Mouse (Mus musculus) brain, embryonic 14.5 days (tissue): ENCODE results near the gene Sptlc3. TPM values are rescaled to one million over a fixed set of nuclear protein-coding genes. Genes with fewer than 3 reads are reported as not detected.

ENCODE experiments used
- DNase-seq: peaks from one replicate; pipeline ENCODE4 v3.0.0-alpha.2; 2011; ENCODE audit warnings: low read depth
- CTCF ChIP-seq: fragments of 200-500 bp; IDR thresholded peaks from 2 replicates; pipeline ENCODE4 v1.5.1; 2012; ENCODE audit warnings: inconsistent platforms, mild to moderate bottlenecking, moderate library complexity, borderline replicate concordance; ENCODE audit not compliant: insufficient read depth, insufficient read length; ENCODE audit errors: extremely low read depth
- POLR2A ChIP-seq: fragments of 200-500 bp; IDR thresholded peaks from 2 replicates; pipeline ENCODE4 v1.6.1; 2012; ENCODE audit warnings: mild to moderate bottlenecking, inconsistent platforms, borderline replicate concordance; ENCODE audit not compliant: poor library complexity, insufficient read depth, insufficient read length, severe bottlenecking; ENCODE audit errors: extremely low read depth
- polyA plus RNA-seq: library from polyadenylated mRNA; depleted of rRNA; stranded (reverse); fragments of >200 nt; gene quantifications from 2 replicates; pipeline ENCODE4 v1.2.3, GENCODE M21; 2012; rRNA removed

Sptlc3 gene
- polyA plus RNA-seq, 1 experiment, result 0.07 TPM

GRCm38 (mm10) chr2:139641757-139642385, 148.2 kb downstream of the Sptlc3 start:
- no peak for DNase-seq
- TF ChIP-seq POLR2A, result no peak

GRCm38 (mm10) chr2:139649518-139649917, 155.8 kb downstream of the Sptlc3 start:
- TF ChIP-seq CTCF, result no peak
- TF ChIP-seq POLR2A, result no peak
- DNase-seq, result peak; percentile 35

GRCm38 (mm10) chr2:139656750-139657149, 163.0 kb downstream of the Sptlc3 start:
- DNase-seq, result peak; percentile 56
- TF ChIP-seq CTCF, result no peak
- no peak for TF ChIP-seq POLR2A

- DNase-seq, result no peak
- no peak for TF ChIP-seq POLR2A
- no peak for TF ChIP-seq CTCF
Observed at GRCm38 (mm10) chr2:139671838-139672237, 178.1 kb downstream of the Sptlc3 start.

DNA sequence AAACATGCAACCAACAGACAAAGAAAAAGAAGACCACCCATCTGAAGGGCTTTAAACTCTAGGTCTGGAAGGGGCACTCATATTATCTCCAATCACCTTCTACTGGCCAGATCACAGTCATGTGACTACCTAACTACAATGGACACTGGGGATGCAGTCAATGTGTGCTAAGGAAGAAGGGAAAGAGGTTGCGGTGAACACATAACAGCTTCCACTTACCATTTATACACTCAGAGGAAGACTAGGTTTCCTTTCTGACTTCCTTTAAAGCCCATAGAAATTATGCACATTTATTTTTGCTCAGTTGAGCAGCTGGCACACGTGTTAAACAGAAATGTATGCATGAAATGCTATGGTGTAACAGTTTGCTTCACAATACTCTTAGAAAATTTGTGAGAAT, 178.7 kb downstream of the Sptlc3 start:
- no peak for TF ChIP-seq POLR2A
- TF ChIP-seq CTCF, result no peak

GRCm38 (mm10) chr2:139677065-139677762, 183.5 kb downstream of the Sptlc3 start:
- TF ChIP-seq CTCF (no peak), POLR2A (no peak)
- peak; percentile 80 for DNase-seq

More for the DNA sequence above, 178.7 kb downstream of the Sptlc3 start:
- DNase-seq, result no peak

DNA sequence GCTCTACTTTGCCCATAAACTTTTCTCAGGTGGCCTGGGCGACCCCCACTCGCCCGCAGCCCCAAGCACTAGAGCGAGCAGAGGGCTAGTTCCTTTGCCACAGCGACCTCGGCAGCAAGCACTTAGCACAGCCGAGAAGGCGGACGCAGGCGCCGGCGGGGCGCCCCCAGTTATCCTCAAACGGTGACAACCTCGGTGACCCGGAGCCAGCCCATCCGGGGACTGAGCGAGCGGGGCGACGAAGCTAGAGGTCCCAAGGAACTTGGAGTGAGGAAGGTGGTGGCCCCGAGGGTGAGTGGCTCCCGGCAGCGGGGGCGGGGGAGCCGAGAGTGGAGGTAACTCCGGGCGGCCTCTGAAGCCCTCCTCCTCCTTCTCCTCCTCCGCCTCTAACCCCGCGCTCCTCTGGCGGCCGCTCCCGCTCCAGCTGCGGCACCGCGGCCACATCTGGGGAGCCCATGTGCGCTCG, 184.1 kb downstream of the Sptlc3 start, which contains the start of gene Ism1:
Gene Ism1, plus strand, starts transcription at position 370 of the 466 bp plus-strand sequence.
- peak; percentile 58 for DNase-seq
- no peak for TF ChIP-seq CTCF
- no peak for TF ChIP-seq POLR2A

DNA sequence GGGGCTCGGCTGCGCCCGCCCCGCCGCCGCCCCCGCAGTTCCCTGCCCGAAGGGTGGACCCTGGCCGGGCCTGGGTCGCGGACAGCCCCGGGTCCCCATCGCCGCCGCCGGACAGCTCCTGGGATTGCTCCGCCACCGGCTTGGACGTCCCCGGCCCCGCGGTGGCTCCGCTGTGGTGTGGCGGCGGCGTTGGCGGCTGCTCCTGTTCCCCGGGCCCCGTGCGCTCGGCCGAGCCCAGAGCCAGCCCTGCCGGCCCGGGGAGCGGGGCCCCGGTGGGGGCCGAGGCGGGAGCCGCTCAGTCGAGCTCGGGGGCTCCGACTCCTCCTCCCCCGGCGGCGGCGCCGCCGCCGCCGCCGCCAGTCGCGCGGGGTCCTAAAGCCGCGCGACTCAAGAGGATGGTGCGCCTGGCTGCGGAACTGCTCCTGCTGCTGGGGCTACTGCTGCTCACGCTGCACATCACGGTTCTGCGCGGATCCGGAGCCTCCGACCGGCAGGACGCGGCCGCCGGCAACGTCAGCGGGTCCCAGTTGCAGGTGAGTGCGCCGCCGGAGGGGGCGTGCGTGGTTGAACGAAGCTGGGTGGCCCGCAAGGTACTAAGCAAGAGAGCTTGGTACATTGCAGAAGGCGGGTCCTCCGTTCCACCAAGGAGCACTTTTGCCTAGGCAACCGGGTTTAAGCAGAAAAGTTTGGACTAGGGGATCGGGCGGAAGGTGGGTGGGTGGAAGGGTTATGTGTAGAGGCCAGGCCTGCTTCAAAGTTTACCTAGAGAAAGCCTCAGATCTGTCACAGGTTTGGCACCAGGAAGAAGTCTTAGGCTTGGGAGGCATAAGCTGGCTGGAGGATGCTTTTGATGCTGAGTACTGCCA, 184.8 kb downstream of the Sptlc3 start:
- 0 out of 2 replicates have a peak, but pooled peaks have one; percentile 23 for TF ChIP-seq POLR2A
- TF ChIP-seq CTCF, result peak; percentile 29; the same call in 1 of the 2 replicates
- DNase-seq, result peak; percentile 85

GRCm38 (mm10) chr2:139682540-139682939, 188.8 kb downstream of the Sptlc3 start:
- TF ChIP-seq CTCF (no peak), POLR2A (no peak)
- DNase-seq, result no peak

Other genes starting within 250 kb of the Sptlc3 start
- gene Ism1, start 184.3 kb downstream of the Sptlc3 start, polyA plus RNA-seq, result 0.91 and 1.2 TPM in 2 replicates